Mouse (Mus musculus) olfactory bulb, adult 2 months (tissue): ENCODE measurements around the gene Rgs14.

ENCODE experiments used
- CTCF ChIP-seq: fragments of 200-500 bp; IDR thresholded peaks from 2 replicates; pipeline ENCODE4 v1.5.1; 2012; ENCODE audit warnings: low read depth, mild to moderate bottlenecking, low read length, moderate library complexity; ENCODE audit not compliant: insufficient read depth
- POLR2A ChIP-seq: fragments of 200-500 bp; IDR thresholded peaks from 2 replicates; pipeline ENCODE4 v1.6.1; 2012; ENCODE audit warnings: mild to moderate bottlenecking, low read depth, low read length, moderate library complexity; ENCODE audit not compliant: insufficient read depth

GRCm38 (mm10) chr13:55342469-55342868 lies 27.1 kb upstream of the Rgs14 start:
- TF ChIP-seq CTCF, result no peak
- TF ChIP-seq POLR2A, result no peak
